Mouse (Mus musculus): ENCODE results near the gene Ros1. TPM values are rescaled to one million over a fixed set of nuclear protein-coding genes. Genes with fewer than 3 reads are reported as not detected.

Gene Ros1
- polyA plus RNA-seq, 1 experiment from 2014 or later = not detected

Small RNA genes lying within 50 kb of the gene (microRNA-seq; reads per million reads assigned to microRNA genes)
- gene Gm24084 = not detected

Other genes starting within 250 kb of the Ros1 start
- 2.5 and 3.8 TPM in 2 replicates for gene Vgll2, start 172.7 kb downstream of the Ros1 start, polyA plus RNA-seq (2015; fragmentation: Nextera tagmentation; extraction: Ambion mirVana)
- 26.1 and 27.1 TPM in 2 replicates for gene Dcbld1, start 38.4 kb upstream of the Ros1 start, polyA plus RNA-seq (2015; fragmentation: Nextera tagmentation; extraction: Ambion mirVana)
- not detected in 2 replicates for gene Gm26741, start 163.5 kb upstream of the Ros1 start, polyA plus RNA-seq (2015; fragmentation: Nextera tagmentation; extraction: Ambion mirVana)
- gene Gopc, start 186.9 kb upstream of the Ros1 start, polyA plus RNA-seq (2015; fragmentation: Nextera tagmentation; extraction: Ambion mirVana) = 19.3 and 20.3 TPM in 2 replicates
- gene Nepn, start 193.7 kb upstream of the Ros1 start, polyA plus RNA-seq (2015; fragmentation: Nextera tagmentation; extraction: Ambion mirVana) = not detected in 2 replicates
- gene Nus1, start 222.3 kb upstream of the Ros1 start, polyA plus RNA-seq (2015; fragmentation: Nextera tagmentation; extraction: Ambion mirVana) = 14.9 and 18.0 TPM in 2 replicates

Data from embryonic facial prominence, embryonic 13.5 days (tissue).